Mouse (Mus musculus): ENCODE data around the gene Dnajb9.
"Not testable (repeated sequence)": the region's sequence is repeated elsewhere in the genome, so short reads cannot be mapped to it uniquely, and the experiment has no call there.

The Dnajb9 gene

GRCm38 (mm10) chr12:44209824-44210752, at the start of gene Dnajb9:
Dnajb9 (minus strand) TSS chr12:44210326.
- peak; percentile 100 for DNase-seq (ENCODE audit: low spot score in 2 of 2)

DNA sequence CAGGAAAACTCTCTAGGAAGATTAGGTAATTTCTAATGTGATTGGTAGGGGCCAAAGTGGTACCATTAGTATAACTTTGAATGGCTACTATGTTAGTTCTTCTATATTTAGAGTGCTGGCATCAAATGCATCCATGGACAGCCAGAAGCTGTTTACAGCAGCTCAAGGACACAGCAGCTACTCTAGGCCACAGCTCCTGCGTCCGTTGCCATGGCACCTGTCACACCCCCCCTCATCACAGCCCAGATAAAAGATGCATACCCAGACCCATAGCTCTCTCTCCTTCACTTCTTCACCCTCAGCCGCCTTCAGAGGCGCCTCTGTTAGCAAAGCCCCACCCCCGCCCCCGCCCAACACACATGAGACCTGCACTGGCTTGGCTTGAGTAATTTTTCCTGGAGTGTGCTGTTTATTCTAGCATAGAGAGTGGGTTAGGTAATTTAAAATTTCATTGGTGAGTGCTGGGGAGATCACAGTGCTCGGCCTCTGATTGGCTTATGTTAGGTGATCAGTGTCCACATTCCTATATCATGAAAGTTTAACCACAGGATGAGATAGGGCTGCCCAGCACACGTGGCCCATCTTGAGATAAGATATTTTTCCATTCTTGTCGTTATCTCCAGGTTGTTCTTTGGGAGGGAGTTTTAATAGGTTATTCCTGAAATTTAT, 38.3 kb upstream of the Dnajb9 start:
- DNase-seq (ENCODE audit: low spot score in 2 of 2): no peak

DNA sequence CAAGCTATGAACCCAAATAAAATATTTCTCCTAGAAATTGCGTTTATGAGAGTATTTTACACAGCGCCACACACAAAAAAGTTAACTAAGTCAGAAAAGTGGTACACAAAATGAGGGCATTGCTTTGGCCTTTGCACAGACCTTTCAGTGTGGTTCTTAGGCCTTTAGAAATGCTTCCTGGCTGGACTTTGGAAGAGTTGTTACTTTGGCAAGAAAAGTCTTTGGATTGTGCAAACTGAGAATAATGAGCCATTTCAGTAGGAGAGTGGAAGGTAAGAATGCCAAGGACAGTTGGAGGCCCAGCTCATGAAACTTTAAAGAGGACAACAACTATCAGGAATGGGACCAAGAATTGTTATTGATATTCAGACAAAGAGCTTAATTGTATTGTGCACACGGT, 35.6 kb upstream of the Dnajb9 start:
- DNase-seq (ENCODE audit: low spot score in 2 of 2): no peak

- DNase-seq (ENCODE audit: low spot score in 2 of 2): no peak
These were observed 32.3 kb upstream of the Dnajb9 start for GRCm38 (mm10) chr12:44242407-44242806.

DNA sequence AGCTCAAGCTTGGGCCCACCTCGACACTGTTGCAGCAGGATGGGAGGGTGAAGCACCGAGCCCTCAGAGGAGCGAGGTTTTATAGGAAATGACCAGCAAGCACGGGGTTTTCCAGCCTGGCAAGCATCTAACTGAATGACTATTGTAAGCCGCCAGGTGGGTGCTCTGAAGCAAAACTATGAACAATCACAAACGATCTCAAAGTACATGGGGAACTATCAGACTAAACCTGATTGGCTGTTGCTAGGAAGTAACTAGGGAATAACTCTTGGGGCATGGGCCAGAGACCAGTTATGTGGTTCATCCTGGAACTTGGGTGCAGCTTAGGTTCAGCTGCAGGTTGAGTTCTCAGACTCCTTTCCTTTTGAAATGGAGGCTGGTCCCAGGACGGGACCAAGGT, 31.0 kb upstream of the Dnajb9 start:
- no peak for DNase-seq (ENCODE audit: low spot score in 2 of 2)

DNA sequence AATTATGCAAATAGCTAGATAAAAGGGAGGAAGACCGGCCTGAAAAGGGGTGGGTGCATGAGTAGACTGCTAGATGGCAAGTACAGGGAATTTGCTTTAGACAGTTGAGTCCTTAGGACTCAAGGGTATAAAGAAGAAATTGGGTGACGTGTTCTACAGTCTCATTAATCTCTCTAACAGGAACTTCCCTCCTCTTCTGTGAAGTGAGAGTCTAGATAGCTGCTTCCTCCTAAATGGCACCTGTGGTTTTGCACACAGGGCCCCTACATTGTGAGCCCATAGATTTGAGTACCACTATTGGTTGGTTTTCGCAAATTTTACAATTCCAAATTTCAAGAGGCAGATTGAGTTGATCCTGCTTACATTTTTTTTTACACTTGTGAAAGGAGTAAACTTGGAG, 14.5 kb upstream of the Dnajb9 start:
- no peak for DNase-seq (ENCODE audit: low spot score in 2 of 2)

GRCm38 (mm10) chr12:44223044-44223443, 12.9 kb upstream of the Dnajb9 start:
- no peak for DNase-seq (ENCODE audit: low spot score in 2 of 2)

- DNase-seq (ENCODE audit: low spot score in 2 of 2): peak in 1 of 2 experiments; percentile 11
These were observed 11.7 kb upstream of the Dnajb9 start for GRCm38 (mm10) chr12:44221651-44222356.

DNA sequence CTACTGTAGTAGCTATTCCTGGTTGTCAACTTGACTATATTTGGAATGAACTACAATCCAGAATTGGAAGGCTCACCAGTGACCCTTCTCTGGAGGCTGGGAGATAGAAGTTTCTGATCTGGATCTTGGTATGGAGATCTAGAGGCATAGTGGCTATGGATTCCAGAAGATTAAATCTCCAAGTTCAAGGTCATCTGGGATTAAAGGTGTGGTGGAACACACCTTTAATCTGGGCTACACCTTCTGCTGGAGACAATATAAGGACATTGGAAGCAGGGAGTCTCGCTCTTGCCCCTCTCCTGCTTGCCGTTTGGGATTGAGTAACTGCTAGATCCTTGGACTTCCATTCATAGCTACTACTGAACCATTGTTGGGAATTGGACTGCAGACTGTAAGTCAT, 10.9 kb upstream of the Dnajb9 start, which contains the start of gene Pnpla8:
Gene Pnpla8 (plus strand): TSS at position 301 of the 400 bp plus-strand sequence.
- not testable (repeated sequence) for DNase-seq (ENCODE audit: low spot score in 2 of 2)

DNA sequence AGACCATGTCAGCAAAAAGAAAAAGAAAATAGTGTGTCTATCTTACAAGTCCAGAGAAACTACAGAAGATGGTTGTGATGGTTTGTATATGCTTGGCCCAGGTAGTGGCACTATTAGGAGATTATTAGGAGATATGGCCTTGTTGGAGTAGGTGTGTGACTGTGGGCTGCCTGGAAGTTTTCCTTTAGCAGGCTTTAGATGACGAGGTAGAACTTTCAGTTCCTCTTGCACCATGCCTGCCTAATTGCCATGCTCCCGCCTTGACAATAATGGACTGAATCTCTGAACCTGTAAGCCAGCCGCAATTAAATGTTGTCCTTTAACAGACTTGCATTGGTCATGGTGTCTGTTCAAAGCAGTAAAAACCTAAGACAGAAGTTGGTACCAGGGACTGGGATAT, 1.4 kb upstream of the Dnajb9 start:
- DNase-seq (ENCODE audit: low spot score in 2 of 2): no peak

- DNase-seq (ENCODE audit: low spot score in 2 of 2): peak in 1 of 2 experiments; percentile 38
These were observed 844 bp downstream of the Dnajb9 start for GRCm38 (mm10) chr12:44209141-44209823.

- no peak for DNase-seq (ENCODE audit: low spot score in 2 of 2)
These were observed 12.1 kb downstream of the Dnajb9 start for GRCm38 (mm10) chr12:44197873-44198525.

DNA sequence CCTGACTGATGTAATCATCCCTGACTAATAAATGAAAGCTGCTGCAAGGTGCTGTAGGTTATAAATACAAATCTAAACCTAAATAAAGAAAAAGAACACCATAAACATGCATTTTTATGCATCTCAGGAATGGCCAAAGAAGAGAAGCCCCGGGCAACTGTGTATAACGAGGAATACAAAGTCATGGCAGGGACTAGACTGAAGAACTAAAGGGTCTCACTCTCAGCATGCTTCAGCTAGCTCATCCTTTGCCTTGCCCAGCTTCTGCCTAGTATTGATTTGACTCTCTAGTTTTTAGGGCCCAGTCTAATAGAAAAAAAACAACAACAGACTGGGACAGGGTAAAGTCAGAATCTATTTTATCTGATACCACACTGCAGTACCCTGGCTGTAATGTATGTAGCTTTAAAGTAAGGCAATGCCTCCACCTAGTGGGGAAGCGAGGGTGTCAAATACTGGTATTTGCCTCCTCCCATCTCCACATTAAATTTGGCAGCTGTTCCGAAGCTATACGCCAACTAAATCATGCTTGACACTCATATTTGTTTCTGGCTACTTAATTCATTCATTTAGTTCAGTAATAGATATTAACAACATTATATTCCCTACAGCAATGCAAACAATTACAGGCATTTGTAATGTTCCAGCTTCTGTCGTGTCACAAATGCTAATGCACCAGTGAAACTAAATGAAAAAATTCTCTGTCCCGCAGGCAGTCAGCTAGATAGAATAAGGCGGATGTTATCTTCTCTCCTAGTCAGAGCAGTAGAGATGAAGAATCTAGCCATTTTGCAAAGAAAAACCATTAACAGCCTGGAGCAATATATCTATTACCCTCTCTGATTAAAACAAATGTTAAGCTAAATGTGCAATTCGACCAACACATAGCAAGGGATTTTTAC, 28.8 kb downstream of the Dnajb9 start:
- DNase-seq (ENCODE audit: low spot score in 2 of 2): peak; percentile 59 to 84

DNA sequence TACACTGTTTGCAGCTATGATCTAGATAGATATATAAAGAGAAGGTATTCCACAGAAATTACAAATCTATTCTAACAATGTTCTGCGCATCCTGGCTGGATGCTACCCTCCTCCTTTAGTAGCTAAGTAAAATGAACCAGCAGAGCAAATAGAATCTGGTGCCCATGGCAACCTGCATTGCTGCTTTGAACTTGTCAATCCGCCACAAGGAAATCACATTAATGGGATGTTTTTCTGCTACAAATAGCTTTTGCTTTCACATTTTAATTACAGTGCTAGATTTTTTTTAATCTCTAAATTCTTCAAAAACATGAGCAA, 33.1 kb downstream of the Dnajb9 start:
- DNase-seq (ENCODE audit: low spot score in 2 of 2): no peak

GRCm38 (mm10) chr12:44176331-44177037, 33.6 kb downstream of the Dnajb9 start:
- no peak for DNase-seq (ENCODE audit: low spot score in 2 of 2)

- peak in 1 of 2 experiments; percentile 79 for DNase-seq (ENCODE audit: low spot score in 2 of 2)
These were observed 43.2 kb downstream of the Dnajb9 start for GRCm38 (mm10) chr12:44166949-44167348.

DNA sequence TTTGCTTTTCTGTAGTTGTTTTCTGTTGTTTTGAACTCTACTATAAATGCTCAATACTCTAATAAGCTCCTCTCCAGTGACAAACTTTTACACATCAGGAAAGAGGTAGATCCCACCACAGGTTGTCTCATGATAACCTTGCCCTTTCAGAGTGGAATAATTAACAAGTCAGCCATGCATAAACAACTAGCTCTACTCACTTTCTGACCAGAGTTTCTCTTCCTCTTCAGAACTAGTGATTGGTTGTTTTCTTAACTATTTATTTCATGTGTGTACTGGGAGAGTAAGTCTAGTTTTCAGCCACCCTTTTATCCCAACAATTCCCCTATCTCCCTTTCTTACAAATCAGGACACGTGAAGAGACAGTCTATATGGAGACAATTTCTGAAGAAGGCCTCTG, 50.8 kb downstream of the Dnajb9 start:
- no peak for DNase-seq (ENCODE audit: low spot score in 2 of 2)

Data from frontal cortex, postnatal 36 days (tissue).